Mouse (Mus musculus) heart, embryonic 14.5 days (tissue): ENCODE data around the gene Ptpn13. TPM values are rescaled to one million over a fixed set of nuclear protein-coding genes. Genes with fewer than 3 reads are reported as not detected.

Experiments
- ATAC-seq: fragments of 200-750 bp; cut with Nextera tagmentation; 2 replicates; pipeline ENCODE4 v1.8.0; 2017; ENCODE audit warnings: low read depth, moderate TSS enrichment; ENCODE audit not compliant: insufficient number of reproducible peaks, insufficient read depth, low FRiP score
- H3K27ac ChIP-seq, 2 experiments: fragments of 200-500 bp in 1 of 2; fragments of 300-500 bp in 1 of 2; sonication (generic) in 1 of 2; replicated peaks in 1 of 2; 2 replicates each; pipeline ENCODE4 v1.5.1; 2012 to 2014; ENCODE audit warnings: low read depth in 2 of 2, low read length in 2 of 2, control low read depth in 1 of 2, mild to moderate bottlenecking in 1 of 2, mixed read lengths in 1 of 2; ENCODE audit not compliant: control insufficient read depth in 1 of 2, insufficient read depth in 1 of 2
- H3K27me3 ChIP-seq: fragments of 300-500 bp; sonication (generic); 2 replicates; pipeline ENCODE4 v1.6.1; 2014; ENCODE audit warnings: mild to moderate bottlenecking, low read length, control low read depth; ENCODE audit not compliant: control insufficient read depth, insufficient read depth
- H3K36me3 ChIP-seq: fragments of 300-500 bp; sonication (generic); 2 replicates; pipeline ENCODE4 v1.6.1; 2014; ENCODE audit warnings: mild to moderate bottlenecking, control low read depth, low read length, mixed read lengths; ENCODE audit not compliant: control insufficient read depth, insufficient read depth
- H3K4me1 ChIP-seq, 2 experiments: fragments of 200-500 bp in 1 of 2; fragments of 300-500 bp in 1 of 2; sonication (generic) in 1 of 2; 2 replicates each; pipeline ENCODE4 v1.6.1; 2012 to 2014; ENCODE audit warnings: low read length in 2 of 2, control low read depth in 1 of 2, mixed read lengths in 1 of 2; ENCODE audit not compliant: control insufficient read depth in 2 of 2, insufficient read depth in 2 of 2
- H3K4me2 ChIP-seq: fragments of 300-500 bp; sonication (generic); 2 replicates; pipeline ENCODE4 v1.6.1; 2014; ENCODE audit warnings: mild to moderate bottlenecking, low read length
- H3K4me3 ChIP-seq, 2 experiments: fragments of 200-500 bp in 1 of 2; fragments of 300-500 bp in 1 of 2; sonication (generic) in 1 of 2; 2 replicates each; pipeline ENCODE4 v1.5.1; 2012 to 2014; ENCODE audit warnings: low read length in 2 of 2, mild to moderate bottlenecking in 2 of 2, control low read depth in 1 of 2, low read depth in 1 of 2, moderate library complexity in 1 of 2; ENCODE audit not compliant: control insufficient read depth in 1 of 2, insufficient read depth in 1 of 2
- H3K9ac ChIP-seq: fragments of 300-500 bp; sonication (generic); 2 replicates; pipeline ENCODE4 v1.6.1; 2014; ENCODE audit warnings: mild to moderate bottlenecking, low read length
- H3K9me3 ChIP-seq: fragments of 300-500 bp; sonication (generic); 2 replicates; pipeline ENCODE4 v1.6.1; 2016; ENCODE audit warnings: low read length, control low read depth; ENCODE audit not compliant: control insufficient read depth
- WGBS: fragments of 180-500 bp; shearing (Covaris S2); extraction: QIAGEN DNeasy Blood & Tissue Kit; methylation state at CpG from one replicate; pipeline ENCODE4 v1.1.7; 2014; 5-methylcytosine and 5-hydroxymethylcytosine counted together
- polyA plus RNA-seq: library from polyadenylated mRNA; unstranded; fragments of >200 nt; fragmentation: Nextera tagmentation; extraction: Ambion mirVana; gene quantifications from 2 replicates; pipeline ENCODE4 v1.2.1, GENCODE M21; 2014

The Ptpn13 gene
- polyA plus RNA-seq, 1 experiment from 2014 or later = 9.3 TPM

DNA sequence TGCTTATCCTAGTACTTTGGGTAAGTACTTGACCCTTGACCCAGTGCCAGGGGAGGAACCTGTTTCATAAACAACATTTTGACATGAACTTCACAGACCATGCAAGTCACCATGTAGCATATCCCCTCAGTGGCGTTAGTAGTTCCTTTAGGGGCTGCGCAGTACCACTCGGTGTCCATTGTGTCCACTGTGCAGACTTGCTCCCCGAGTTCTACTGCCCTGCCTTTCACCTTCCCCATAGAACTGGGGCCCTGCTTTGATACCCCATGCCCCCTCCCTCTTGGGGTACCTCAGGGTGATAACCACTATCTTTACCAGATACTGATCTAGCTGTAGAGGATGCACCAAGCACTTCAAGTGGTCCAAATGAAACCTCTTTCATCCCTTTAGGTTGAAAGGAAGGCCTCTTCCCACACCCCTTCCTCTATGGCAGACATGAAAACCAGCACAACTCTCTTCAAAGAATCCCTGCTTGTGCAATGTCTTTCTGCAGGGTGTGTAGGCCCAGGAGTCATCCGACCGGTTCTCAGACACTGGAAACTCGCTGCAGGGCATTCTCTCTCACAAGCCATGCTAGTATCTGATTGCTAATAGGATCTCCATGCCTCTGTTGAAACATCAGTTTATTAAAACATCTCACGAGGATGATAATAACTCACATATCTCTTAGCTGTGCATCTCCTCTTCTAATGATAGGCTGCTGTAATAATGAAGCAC is 34.1 kb downstream of the Ptpn13 start:
- Histone ChIP-seq H3K9me3 (0 out of 2 replicates have a peak, but pooled peaks cover 3% of the 10 kb centered on the region), H3K4me3 (no peak overlapping the region), H3K27me3 (no peaks in the 10 kb centered on the region), H3K36me3 (no peaks in the 10 kb centered on the region), H3K9ac (no peak overlapping the region), H3K27ac (no peak overlapping the region), H3K4me1 (peaks cover 0 to 4% of the 10 kb centered on the region in 2 experiments; a peak in 1 of 4 replicates), H3K4me2 (no peak overlapping the region)
- 88% methylated on average over 8 of the region's 8 CpGs for WGBS
- no peak for ATAC-seq

DNA sequence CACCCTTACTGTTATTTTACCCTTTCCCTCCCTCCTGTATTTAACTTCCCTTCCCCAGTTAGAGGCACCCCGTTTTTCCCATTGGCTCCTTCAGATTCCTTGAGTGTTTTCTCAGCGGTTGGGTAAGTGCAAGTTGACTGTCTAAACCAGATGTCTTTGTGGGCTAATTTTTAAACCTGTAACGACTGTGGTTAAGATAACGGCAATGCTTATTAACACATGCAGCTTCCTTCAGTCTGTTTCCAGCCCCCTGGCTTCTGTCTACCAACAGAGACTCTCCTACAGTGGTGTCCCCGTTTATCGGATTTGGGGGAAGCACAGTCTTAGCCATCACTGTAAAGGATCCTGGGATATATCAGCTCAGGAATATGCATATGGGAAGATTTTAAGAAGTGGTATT is 35.9 kb downstream of the Ptpn13 start:
- Histone ChIP-seq H3K27me3 (no peaks in the 10 kb centered on the region), H3K4me1 (peaks cover 3 to 4% of the 10 kb centered on the region in 2 experiments; a peak in 2 of 4 replicates), H3K36me3 (no peaks in the 10 kb centered on the region), H3K27ac (no peak overlapping the region), H3K9ac (no peak overlapping the region), H3K9me3 (no peaks in the 10 kb centered on the region), H3K4me2 (no peak overlapping the region), H3K4me3 (no peak overlapping the region)
- 77% methylated on average over 6 of the region's 6 CpGs for WGBS
- no peak for ATAC-seq

GRCm38 (mm10) chr5:103463661-103464219 is 38.7 kb downstream of the Ptpn13 start:
- no peak for ATAC-seq
- H3K4me3 ChIP-seq = no peak overlapping the region
- no peak overlapping the region for H3K27ac ChIP-seq
- H3K9me3 ChIP-seq = no peaks in the 10 kb centered on the region
- H3K4me1 ChIP-seq = peaks cover 2 to 3% of the 10 kb centered on the region in 2 experiments; a peak in 1 of 4 replicates
- no peak overlapping the region for H3K9ac ChIP-seq
- no peak overlapping the region for H3K4me2 ChIP-seq
- WGBS = 87% methylated on average over 10 of the region's 10 CpGs
- H3K36me3 ChIP-seq = no peaks in the 10 kb centered on the region
- H3K27me3 ChIP-seq = no peaks in the 10 kb centered on the region

- no peak overlapping the region for H3K4me2 ChIP-seq
- H3K4me1 ChIP-seq = peaks cover 2 to 3% of the 10 kb centered on the region in 2 experiments; a peak in 1 of 4 replicates
- no peaks in the 10 kb centered on the region for H3K36me3 ChIP-seq
- no peak overlapping the region for H3K4me3 ChIP-seq
- no peak overlapping the region for H3K27ac ChIP-seq
- 37% methylated on average over 4 of the region's 4 CpGs for WGBS
- H3K9ac ChIP-seq = no peak overlapping the region
- ATAC-seq = no peak
- no peaks in the 10 kb centered on the region for H3K9me3 ChIP-seq
- H3K27me3 ChIP-seq = no peaks in the 10 kb centered on the region
These were observed 39.3 kb downstream of the Ptpn13 start for GRCm38 (mm10) chr5:103464329-103464728.

GRCm38 (mm10) chr5:103464771-103465170 is 39.8 kb downstream of the Ptpn13 start:
- Histone ChIP-seq H3K36me3 (no peaks in the 10 kb centered on the region), H3K27me3 (no peaks in the 10 kb centered on the region), H3K27ac (no peak overlapping the region), H3K4me3 (no peak overlapping the region), H3K9me3 (no peaks in the 10 kb centered on the region), H3K4me1 (peaks cover 2 to 3% of the 10 kb centered on the region in 2 experiments; a peak in 1 of 4 replicates), H3K4me2 (no peak overlapping the region), H3K9ac (no peak overlapping the region)
- WGBS = 82% methylated on average over 10 of the region's 10 CpGs
- ATAC-seq = no peak

- Histone ChIP-seq H3K9ac (no peak overlapping the region), H3K36me3 (no peaks in the 10 kb centered on the region), H3K4me2 (no peak overlapping the region), H3K4me1 (peaks cover 2 to 4% of the 10 kb centered on the region in 2 experiments; a peak in 2 of 4 replicates), H3K4me3 (no peak overlapping the region), H3K27ac (no peak overlapping the region), H3K27me3 (no peaks in the 10 kb centered on the region), H3K9me3 (no peaks in the 10 kb centered on the region)
- no peak for ATAC-seq
- 76% methylated on average over 5 of the region's 5 CpGs for WGBS
These were observed 47.7 kb downstream of the Ptpn13 start for GRCm38 (mm10) chr5:103472670-103473069.

GRCm38 (mm10) chr5:103473467-103474096 is 48.6 kb downstream of the Ptpn13 start:
- Histone ChIP-seq H3K27me3 (no peaks in the 10 kb centered on the region), H3K27ac (no peak overlapping the region), H3K4me2 (no peak overlapping the region), H3K36me3 (no peaks in the 10 kb centered on the region), H3K9ac (no peak overlapping the region), H3K4me3 (no peak overlapping the region), H3K4me1 (peaks cover 2 to 4% of the 10 kb centered on the region in 2 experiments; a peak in 2 of 4 replicates), H3K9me3 (no peaks in the 10 kb centered on the region)
- ATAC-seq = no peak
- WGBS = 88% methylated on average over 11 of the region's 11 CpGs
